Mouse (Mus musculus) C2C12 (cell line): ENCODE data around the gene Dohh.

ENCODE experiments used
- CTCF ChIP-seq: IDR thresholded peaks from one replicate; pipeline ENCODE4 v1.5.1; 2011; ENCODE audit not compliant: control insufficient read depth, insufficient read depth, insufficient read length
- MYOD1 ChIP-seq: IDR thresholded peaks from one replicate; pipeline ENCODE4 v1.6.1; 2011; ENCODE audit warnings: low read depth; ENCODE audit not compliant: control insufficient read depth, insufficient read length

DNA sequence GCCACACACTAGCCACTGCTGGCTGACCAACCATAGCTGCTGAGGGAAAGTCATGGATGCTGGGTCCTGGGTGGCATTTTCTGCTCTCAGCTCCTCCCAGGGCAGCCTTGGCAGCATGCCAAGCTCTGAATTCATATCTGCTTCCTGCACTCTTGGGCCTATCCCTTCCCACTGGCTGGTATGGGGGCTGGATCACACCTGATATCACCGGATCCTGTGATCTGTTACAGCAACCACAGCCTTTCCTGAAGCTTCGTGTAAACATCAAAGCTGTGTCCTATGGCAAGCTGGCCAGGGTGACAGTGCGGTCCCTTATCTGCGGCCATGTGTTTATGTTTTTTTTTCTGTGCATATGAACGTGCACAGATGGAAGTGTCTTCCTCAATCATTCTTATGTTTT lies 2.2 kb upstream of the Dohh start:
- TF ChIP-seq CTCF = no peak
- no peak for TF ChIP-seq MYOD1
